Mouse (Mus musculus) heart, adult 2 months (tissue): Measurements from ENCODE around the gene Gm20716. TPM values are rescaled to one million over a fixed set of nuclear protein-coding genes. Genes with fewer than 3 reads are reported as not detected.

Experiments
- DNase-seq, 2 experiments: peaks; one replicate each; pipeline ENCODE4 v3.0.0; 2021
- H3K27ac ChIP-seq: fragments of 200-600 bp; 2 replicates; pipeline ENCODE4 v1.8.1; 2022
- H3K27me3 ChIP-seq: fragments of 200-500 bp; 2 replicates; pipeline ENCODE4 v1.6.1; 2012; ENCODE audit warnings: mild to moderate bottlenecking, low read length, inconsistent platforms, mixed read lengths; ENCODE audit not compliant: control insufficient read depth, insufficient read depth
- H3K36me3 ChIP-seq: fragments of 200-500 bp; 2 replicates; pipeline ENCODE4 v1.6.1; 2012; ENCODE audit warnings: low read length, inconsistent platforms; ENCODE audit not compliant: control insufficient read depth, insufficient read depth
- H3K4me1 ChIP-seq: fragments of 200-500 bp; 2 replicates; pipeline ENCODE4 v1.6.1; 2011; ENCODE audit warnings: low read length; ENCODE audit not compliant: control insufficient read depth, insufficient read depth
- H3K4me3 ChIP-seq: fragments of 200-600 bp; 2 replicates; pipeline ENCODE4 v1.8.1; 2022
- H3K79me2 ChIP-seq: fragments of 200-500 bp; replicated peaks from 2 replicates; pipeline ENCODE4 v1.6.1; 2012; ENCODE audit warnings: mild to moderate bottlenecking, inconsistent platforms, low read length, moderate library complexity, mixed read lengths; ENCODE audit not compliant: control insufficient read depth, insufficient read depth
- H3K9ac ChIP-seq: fragments of 200-500 bp; 2 replicates; pipeline ENCODE4 v1.6.1; 2012; ENCODE audit warnings: low read depth, mild to moderate bottlenecking, control low read depth, inconsistent platforms, low read length, mixed read lengths
- CTCF ChIP-seq: fragments of 200-600 bp; IDR thresholded peaks from 2 replicates; pipeline ENCODE4 v1.8.1; 2022; ENCODE audit warnings: antibody characterized with exemption, mild to moderate bottlenecking, moderate library complexity
- EP300 ChIP-seq: fragments of 200-500 bp; IDR thresholded peaks from 2 replicates; pipeline ENCODE4 v1.6.1; 2011; ENCODE audit warnings: low read depth, low read length, control low read depth; ENCODE audit not compliant: insufficient read depth
- POLR2A ChIP-seq: fragments of 200-500 bp; IDR thresholded peaks from 2 replicates; pipeline ENCODE4 v1.6.1; 2011; ENCODE audit warnings: mild to moderate bottlenecking, low read depth, low read length, control low read depth; ENCODE audit not compliant: insufficient read depth
- WGBS: fragments of 180-500 bp; shearing (Covaris S2); methylation state at CpG from one replicate; pipeline ENCODE4 v1.1.7; 2018; 5-methylcytosine and 5-hydroxymethylcytosine counted together
- intact Hi-C: fragments of 180-260 bp; cut with DNase I; formaldehyde crosslinking; loops from one replicate; pipeline ENCODE4 v1.15.1; 2025
- microRNA-seq, 2 experiments: library from miRNA; unstranded; fragments of <30 nt; microRNA quantifications; one replicate each; pipeline ENCODE4 v1.2.0; 2021
- polyA plus RNA-seq: library from polyadenylated mRNA; depleted of rRNA; stranded (reverse); fragments of >200 nt; gene quantifications from 2 replicates; pipeline ENCODE4 v1.2.3, GENCODE M21; 2012; rRNA removed
- total RNA-seq, 2 experiments: library from RNA; stranded (reverse); gene quantifications; 2 replicates each; pipeline ENCODE4 v1.2.3; 2021

Gm20716 gene
- total and polyA plus RNA-seq, 3 experiments: 4.4 to 14.7 (median 11.5) TPM

- intact Hi-C loops: no loop called here
- Histone ChIP-seq H3K79me2 (no peaks in the 10 kb centered on the region), H3K4me3 (no peak overlapping the region), H3K27ac (no peak overlapping the region), H3K9ac (no peak overlapping the region), H3K4me1 (no peaks in the 10 kb centered on the region), H3K36me3 (no peaks in the 10 kb centered on the region), H3K27me3 (no peaks in the 10 kb centered on the region)
- 40% methylated on average over 5 of the region's 5 CpGs for WGBS
- TF ChIP-seq EP300 (no peak), CTCF (no peak), POLR2A (no peak)
- DNase-seq: no peak
Measured at GRCm38 (mm10) chr2:168143794-168144193, 86.4 kb downstream of the Gm20716 start.

DNA sequence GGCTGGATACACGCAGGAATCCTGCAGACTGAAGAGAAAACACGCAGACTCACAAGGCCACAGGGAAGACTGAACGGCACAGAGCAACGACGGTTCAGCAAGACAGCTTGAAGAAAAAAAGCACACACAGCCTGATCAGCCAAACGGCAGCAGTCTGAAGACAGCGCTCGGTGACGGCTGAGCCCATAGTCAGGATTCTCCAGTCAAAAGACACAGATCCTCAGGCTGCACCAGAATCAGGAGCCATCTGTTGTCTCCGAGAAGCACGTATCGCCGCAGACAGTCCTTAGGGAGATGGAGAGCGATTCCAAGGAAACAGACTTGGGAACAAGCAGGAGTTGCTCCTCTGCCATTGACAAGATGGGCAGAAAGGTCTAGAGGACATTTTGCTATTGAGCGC lies 93.0 kb downstream of the Gm20716 start:
- Histone ChIP-seq H3K27ac (no peak overlapping the region), H3K79me2 (no peaks in the 10 kb centered on the region), H3K4me1 (no peaks in the 10 kb centered on the region), H3K36me3 (no peaks in the 10 kb centered on the region), H3K27me3 (no peaks in the 10 kb centered on the region), H3K9ac (no peak overlapping the region), H3K4me3 (no peak overlapping the region)
- no peak for DNase-seq
- intact Hi-C loops: no loop called here
- WGBS: 68% methylated on average over 15 of the region's 15 CpGs
- TF ChIP-seq POLR2A (no peak), EP300 (no peak), CTCF (no peak)

Small RNAs within 50 kb of the gene (microRNA-seq; reads per million reads assigned to microRNA genes)
- 0 reads per million in 2 experiments for gene Gm24561

Other genes starting within 250 kb of the Gm20716 start
- under 1 TPM; 0.21 to 0.36 TPM for gene Ripor3, start 219.7 kb downstream of the Gm20716 start, total RNA-seq
- gene Ripor3, start 219.7 kb downstream of the Gm20716 start, polyA plus RNA-seq: 0.79 and 1.5 TPM in 2 replicates
- 1 to 10 TPM; 2.0 to 2.2 TPM for gene Pard6b, start 149.4 kb downstream of the Gm20716 start, total RNA-seq
- gene Pard6b, start 149.4 kb downstream of the Gm20716 start, polyA plus RNA-seq: 2.4 TPM in 2 replicates
- gene Adnp, start 23.3 kb downstream of the Gm20716 start, total RNA-seq: 10 to 100 TPM; 29.6 to 30.7 TPM
- gene Adnp, start 23.3 kb downstream of the Gm20716 start, polyA plus RNA-seq: 7.4 and 11.2 TPM in 2 replicates
- 10 to 100 TPM; 77.6 to 88.1 TPM for gene Dpm1, start 227 bp upstream of the Gm20716 start, total RNA-seq
- gene Dpm1, start 227 bp upstream of the Gm20716 start, polyA plus RNA-seq: 15.8 and 25.5 TPM in 2 replicates
- gene Mocs3, start 258 bp upstream of the Gm20716 start, total RNA-seq: 1 to 10 TPM; 7.7 to 8.7 TPM
- gene Mocs3, start 258 bp upstream of the Gm20716 start, polyA plus RNA-seq: 4.0 TPM in 2 replicates
- not detected for gene Kcng1, start 51.4 kb upstream of the Gm20716 start, total RNA-seq
- gene Kcng1, start 51.4 kb upstream of the Gm20716 start, polyA plus RNA-seq: 0.04 TPM in 1 of 2 replicates, not detected in the other